Mouse (Mus musculus) liver, adult 2 months (tissue): ENCODE measurements at regions not wholly inside any gene's neighbourhood (a gene's known extent, or its start where the extent isn't known, plus 50 kb on each side); places are given as distances from the start of the nearest gene placed in this dataset.

Source experiments
- CTCF ChIP-seq: fragments of 200-500 bp; IDR thresholded peaks from 2 replicates; pipeline ENCODE4 v1.5.1; 2011; ENCODE audit warnings: low read depth, low read length, control low read depth
- POLR2A ChIP-seq: fragments of 200-500 bp; IDR thresholded peaks from 2 replicates; pipeline ENCODE4 v1.6.1; 2011; ENCODE audit warnings: low read length, control low read depth; ENCODE audit not compliant: insufficient read depth; ENCODE audit errors: extremely low read depth

DNA sequence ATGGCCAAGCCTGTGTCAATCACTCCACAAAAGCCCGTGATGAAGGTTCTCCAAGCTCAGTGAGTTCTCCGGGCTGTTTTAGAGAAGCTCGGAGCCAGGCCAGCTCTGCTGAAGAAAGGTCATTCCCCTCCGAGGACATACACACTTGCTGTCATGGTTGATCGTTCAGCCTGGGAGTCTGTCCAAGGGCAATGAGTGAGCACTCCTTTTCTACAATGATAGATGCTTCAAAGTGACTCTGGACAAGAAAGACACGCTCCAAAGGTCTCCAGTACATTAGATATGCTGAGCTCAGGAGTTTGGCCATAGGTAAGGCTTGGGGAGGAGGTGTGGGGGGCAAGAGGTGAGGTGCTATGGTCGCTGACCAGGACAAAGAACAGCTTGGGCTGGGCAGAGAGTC lies 66.5 kb upstream of the 1700016C15Rik start:
- TF ChIP-seq CTCF (no peak), POLR2A (no peak)
